Comparison of ENCODE assay signal across 16 mouse cellular contexts in genomic region chr17:33754656-33755055, GRCm38 (mm10). TPM values are rescaled to one million over a fixed set of nuclear protein-coding genes. Genes with fewer than 3 reads are reported as not detected.
A peak's percentile ranks its signal among the peaks of the same experiment; 100 is the strongest.
DNase-seq lines count a peak whose midpoint lies in the region; ATAC-seq and TF ChIP-seq lines count a peak whose summit lies in the region.
"Had no signal": no experiment of that assay in that cellular context is flagged by ENCODE, and none has a peak within 500 bp of the region (broad histone marks: within the 10 kb centered on the region; RNA-seq: fewer than 3 reads in every experiment).

No protein-coding gene starts in this region.

- no peaks in the 10 kb centered on the region for H3K9me3 ChIP-seq in hindbrain, postnatal 0 days (ENCODE audit: low read length)
- H3K9me3 ChIP-seq in hindbrain, embryonic 14.5 days (ENCODE audit: control insufficient read depth, low read length), result no peaks in the 10 kb centered on the region
- no peaks in the 10 kb centered on the region for H3K9me3 ChIP-seq in midbrain, embryonic 14.5 days (ENCODE audit: control insufficient read depth, low read length)
- no peaks in the 10 kb centered on the region for H3K9me3 ChIP-seq in midbrain, embryonic 10.5 days (replicated peaks)
- H3K9me3 ChIP-seq in ES-E14 (ENCODE audit: control insufficient read depth, insufficient read depth, low read depth, low read length), result no peaks in the 10 kb centered on the region
- no peaks in the 10 kb centered on the region for H3K9me3 ChIP-seq in stomach, postnatal 0 days (ENCODE audit: control insufficient read depth, low read length)
- H3K9me3 ChIP-seq: forebrain, embryonic 10.5 days; hindbrain, embryonic 15.5 days; limb, embryonic 10.5 days; liver, embryonic 15.5 days; neural tube, embryonic 12.5 days had no signal

- no peak overlapping the region for H3K4me3 ChIP-seq in hindbrain, postnatal 0 days (ENCODE audit: low read length)
- H3K4me3 ChIP-seq in hindbrain, embryonic 14.5 days (replicated peaks; ENCODE audit: low read length), result no peak overlapping the region
- H3K4me3 ChIP-seq in midbrain, embryonic 14.5 days (replicated peaks; ENCODE audit: low read depth, low read length), result no peak overlapping the region
- H3K4me3 ChIP-seq in midbrain, embryonic 10.5 days, result no peak overlapping the region
- no peak overlapping the region for H3K4me3 ChIP-seq in ES-E14 (ENCODE audit: insufficient read depth in 1 of 2, low read depth in 1 of 2, low read length in 2 of 2, poor library complexity in 1 of 2, severe bottlenecking in 1 of 2)
- H3K4me3 ChIP-seq in stomach, postnatal 0 days (ENCODE audit: low read depth, low read length), result no peak overlapping the region
- H3K4me3 ChIP-seq: forebrain, embryonic 10.5 days; hindbrain, embryonic 15.5 days; limb, embryonic 10.5 days; liver, embryonic 15.5 days; neural tube, embryonic 12.5 days had no signal

- peak; percentile 24; the same call in 1 of the 2 replicates for TF ChIP-seq CTCF in hindbrain, postnatal 0 days (IDR thresholded peaks at IDR 0.05; ENCODE audit: low read depth)
- peak; percentile 22; the same call in 1 of the 2 replicates for TF ChIP-seq CTCF in stomach, postnatal 0 days (IDR thresholded peaks at IDR 0.05; ENCODE audit: low read depth)

- no peak for ATAC-seq in hindbrain, postnatal 0 days
- ATAC-seq in hindbrain, embryonic 14.5 days (ENCODE audit: low FRiP score), result no peak
- ATAC-seq in midbrain, embryonic 14.5 days (ENCODE audit: low FRiP score, low TSS enrichment), result no peak
- ATAC-seq in stomach, postnatal 0 days (ENCODE audit: low FRiP score, low TSS enrichment), result no peak

- no peak overlapping the region for H3K27ac ChIP-seq in hindbrain, postnatal 0 days
- H3K27ac ChIP-seq in hindbrain, embryonic 14.5 days, result no peak overlapping the region
- H3K27ac ChIP-seq in midbrain, embryonic 14.5 days (replicated peaks; ENCODE audit: low read depth, low read length), result no peak overlapping the region
- no peak overlapping the region for H3K27ac ChIP-seq in midbrain, embryonic 10.5 days (replicated peaks)
- H3K27ac ChIP-seq in ES-E14 (ENCODE audit: insufficient read depth, low read depth, low read length, poor library complexity, severe bottlenecking), result no peak overlapping the region
- no peak overlapping the region for H3K27ac ChIP-seq in stomach, postnatal 0 days (replicated peaks)
- H3K27ac ChIP-seq: forebrain, embryonic 10.5 days; limb, embryonic 10.5 days; macrophage; neural tube, embryonic 12.5 days had no signal

- DNase-seq in hindbrain, postnatal 0 days (ENCODE audit: low spot score), result no peak
- DNase-seq in hindbrain, embryonic 14.5 days (ENCODE audit: low spot score), result no peak
- DNase-seq in midbrain, embryonic 14.5 days, result no peak
- DNase-seq in midbrain, embryonic 10.5 days (ENCODE audit: low spot score), result no peak
- peak; percentile 24 for DNase-seq in ES-E14 (ENCODE audit: low read depth, low spot score)
- no peak for DNase-seq in stomach, postnatal 0 days (ENCODE audit: low spot score)
- no peak for DNase-seq in embryo, embryonic 9.5 days (ENCODE audit: extremely low spot score)
- DNase-seq: kidney, adult 8-10 months; kidney, postnatal 4 days; layer of hippocampus, postnatal 36 days had no signal

- 79% methylated on average over 1 of the region's 1 CpGs for WGBS in hindbrain, postnatal 0 days
- 56% methylated on average over 1 of the region's 1 CpGs for WGBS in hindbrain, embryonic 14.5 days
- WGBS in midbrain, embryonic 14.5 days, result 63% methylated on average over 1 of the region's 1 CpGs
- 77% methylated on average over 1 of the region's 1 CpGs for WGBS in midbrain, embryonic 10.5 days
- WGBS in stomach, postnatal 0 days, result 63% methylated on average over 1 of the region's 1 CpGs

- no peak overlapping the region for H3K4me2 ChIP-seq in hindbrain, postnatal 0 days (ENCODE audit: low read depth, low read length)
- H3K4me2 ChIP-seq in hindbrain, embryonic 14.5 days (replicated peaks), result no peak overlapping the region
- H3K4me2 ChIP-seq in midbrain, embryonic 14.5 days (ENCODE audit: low read length), result 0 out of 2 replicates have a peak overlapping the region, but pooled peaks have one; percentile 3
- H3K4me2 ChIP-seq in stomach, postnatal 0 days (replicated peaks; ENCODE audit: low read depth), result no peak overlapping the region
- H3K4me2 ChIP-seq: liver, embryonic 15.5 days had no signal

- 0 out of 2 replicates have a peak, but pooled peaks cover 5% of the 10 kb centered on the region for H3K36me3 ChIP-seq in hindbrain, postnatal 0 days (ENCODE audit: insufficient read depth, low read length)
- peaks cover 18% of the 10 kb centered on the region for H3K36me3 ChIP-seq in hindbrain, embryonic 14.5 days (replicated peaks; ENCODE audit: control insufficient read depth, insufficient read depth)
- H3K36me3 ChIP-seq in midbrain, embryonic 14.5 days (ENCODE audit: control insufficient read depth, insufficient read depth, low read length), result peaks cover 13% of the 10 kb centered on the region
- peaks cover 73% of the 10 kb centered on the region for H3K36me3 ChIP-seq in midbrain, embryonic 10.5 days
- H3K36me3 ChIP-seq in ES-E14 (ENCODE audit: control insufficient read depth, insufficient read depth, low read length, poor library complexity, severe bottlenecking), result no peaks in the 10 kb centered on the region; the same call in 1 of the 2 replicates
- peaks cover 4% of the 10 kb centered on the region; the same call in 1 of the 2 replicates for H3K36me3 ChIP-seq in stomach, postnatal 0 days (ENCODE audit: control insufficient read depth, insufficient read depth, low read length)
- H3K36me3 ChIP-seq: hindbrain, embryonic 15.5 days had no signal

- H3K9ac ChIP-seq in hindbrain, postnatal 0 days (replicated peaks; ENCODE audit: low read length), result no peak overlapping the region
- no peak overlapping the region for H3K9ac ChIP-seq in hindbrain, embryonic 14.5 days
- H3K9ac ChIP-seq in midbrain, embryonic 14.5 days (replicated peaks; ENCODE audit: low read length), result 0 out of 2 replicates have a peak overlapping the region, but pooled peaks have one; percentile 5
- H3K9ac ChIP-seq in ES-E14 (ENCODE audit: insufficient read depth, low read depth, low read length, poor library complexity, severe bottlenecking), result no peak overlapping the region
- no peak overlapping the region for H3K9ac ChIP-seq in stomach, postnatal 0 days (ENCODE audit: low read length)
- H3K9ac ChIP-seq: hindbrain, embryonic 15.5 days; liver, embryonic 15.5 days; neural tube, embryonic 12.5 days had no signal

- peaks cover 39% of the 10 kb centered on the region for H3K4me1 ChIP-seq in hindbrain, postnatal 0 days (ENCODE audit: insufficient read depth, low read length)
- peaks cover 47% of the 10 kb centered on the region for H3K4me1 ChIP-seq in hindbrain, embryonic 14.5 days (replicated peaks; ENCODE audit: control insufficient read depth, insufficient read depth, low read length)
- peaks cover 44% of the 10 kb centered on the region for H3K4me1 ChIP-seq in midbrain, embryonic 14.5 days (ENCODE audit: control insufficient read depth, insufficient read depth, low read length)
- peaks cover 45% of the 10 kb centered on the region for H3K4me1 ChIP-seq in midbrain, embryonic 10.5 days
- peaks cover 10 to 18% of the 10 kb centered on the region in 2 experiments; a peak in 2 of 4 replicates for H3K4me1 ChIP-seq in ES-E14 (ENCODE audit: control insufficient read depth in 2 of 2, insufficient read depth in 2 of 2, low read length in 2 of 2, poor library complexity in 1 of 2)
- peaks cover 10% of the 10 kb centered on the region for H3K4me1 ChIP-seq in stomach, postnatal 0 days (replicated peaks; ENCODE audit: control insufficient read depth, insufficient read depth)

- in situ Hi-C loops in ES-E14 (cut with MboI; ENCODE audit: low sequenced_read_pairs in 2 of 2, unreplicated experiment in 2 of 2), result no loop called here

- TF ChIP-seq EP300 in stomach, postnatal 0 days (optimal IDR thresholded peaks at IDR 0.05), result no peak

- H3K27me3 ChIP-seq in hindbrain, postnatal 0 days (ENCODE audit: insufficient read depth, low read length), result no peaks in the 10 kb centered on the region
- H3K27me3 ChIP-seq in hindbrain, embryonic 14.5 days (ENCODE audit: control insufficient read depth, insufficient read depth, low read length), result no peaks in the 10 kb centered on the region
- no peaks in the 10 kb centered on the region for H3K27me3 ChIP-seq in midbrain, embryonic 14.5 days (ENCODE audit: control insufficient read depth, insufficient read depth, low read length)
- no peaks in the 10 kb centered on the region for H3K27me3 ChIP-seq in midbrain, embryonic 10.5 days (ENCODE audit: low read depth, poor library complexity, severe bottlenecking)
- H3K27me3 ChIP-seq in stomach, postnatal 0 days (ENCODE audit: control insufficient read depth, insufficient read depth, low read length), result no peaks in the 10 kb centered on the region
- H3K27me3 ChIP-seq: hindbrain, embryonic 15.5 days; liver, embryonic 15.5 days; neural tube, embryonic 12.5 days had no signal

RNA-seq across cellular contexts. Expression of gene Rab11b, which starts 5.7 kb away (rescaled TPM):
- 123 and 163 TPM in 2 replicates for total RNA-seq in hindbrain, postnatal 0 days (2014; rRNA removed)
- 546 and 583 TPM in 2 replicates for polyA plus RNA-seq in hindbrain, postnatal 0 days (2015; fragmentation: Nextera tagmentation; extraction: Ambion mirVana)
- 370 and 430 TPM in 2 replicates for polyA plus RNA-seq in hindbrain, embryonic 14.5 days (2014; fragmentation: Nextera tagmentation; extraction: Ambion mirVana)
- polyA plus RNA-seq in midbrain, embryonic 14.5 days (2014; fragmentation: Nextera tagmentation; extraction: Ambion mirVana), result 417 and 541 TPM in 2 replicates
- 363 and 422 TPM in 2 replicates for polyA plus RNA-seq in midbrain, embryonic 10.5 days (2016; fragmentation: Nextera tagmentation; extraction: Ambion mirVana)
- 26.0 and 34.8 TPM in 2 replicates for total RNA-seq in ES-E14 (2012; rRNA removed)
- 164 TPM in 2 replicates for polyA plus RNA-seq in stomach, postnatal 0 days (2015; fragmentation: Nextera tagmentation; extraction: Ambion mirVana)

RNA-seq across cellular contexts. Expression of gene Angptl4, which starts 27.0 kb away (rescaled TPM):
- total RNA-seq in hindbrain, postnatal 0 days (2014; rRNA removed), result 24.0 and 24.7 TPM in 2 replicates
- polyA plus RNA-seq in hindbrain, postnatal 0 days (2015; fragmentation: Nextera tagmentation; extraction: Ambion mirVana), result 31.9 and 37.5 TPM in 2 replicates
- 19.1 and 25.1 TPM in 2 replicates for polyA plus RNA-seq in hindbrain, embryonic 14.5 days (2014; fragmentation: Nextera tagmentation; extraction: Ambion mirVana)
- polyA plus RNA-seq in midbrain, embryonic 14.5 days (2014; fragmentation: Nextera tagmentation; extraction: Ambion mirVana), result 8.0 and 18.4 TPM in 2 replicates
- 17.7 and 20.7 TPM in 2 replicates for polyA plus RNA-seq in midbrain, embryonic 10.5 days (2016; fragmentation: Nextera tagmentation; extraction: Ambion mirVana)
- total RNA-seq in ES-E14 (2012; rRNA removed), result 30.5 and 39.3 TPM in 2 replicates
- 31.3 and 42.4 TPM in 2 replicates for polyA plus RNA-seq in stomach, postnatal 0 days (2015; fragmentation: Nextera tagmentation; extraction: Ambion mirVana)

RNA-seq across cellular contexts. Expression of gene March2, which starts 36.2 kb away (rescaled TPM):
- total RNA-seq in hindbrain, postnatal 0 days (2014; rRNA removed), result 118 and 137 TPM in 2 replicates
- 73.8 and 77.1 TPM in 2 replicates for polyA plus RNA-seq in hindbrain, postnatal 0 days (2015; fragmentation: Nextera tagmentation; extraction: Ambion mirVana)
- 69.0 and 72.1 TPM in 2 replicates for polyA plus RNA-seq in hindbrain, embryonic 14.5 days (2014; fragmentation: Nextera tagmentation; extraction: Ambion mirVana)
- polyA plus RNA-seq in midbrain, embryonic 14.5 days (2014; fragmentation: Nextera tagmentation; extraction: Ambion mirVana), result 45.2 and 62.6 TPM in 2 replicates
- polyA plus RNA-seq in midbrain, embryonic 10.5 days (2016; fragmentation: Nextera tagmentation; extraction: Ambion mirVana), result 35.5 and 39.5 TPM in 2 replicates
- 14.3 and 17.4 TPM in 2 replicates for total RNA-seq in ES-E14 (2012; rRNA removed)
- polyA plus RNA-seq in stomach, postnatal 0 days (2015; fragmentation: Nextera tagmentation; extraction: Ambion mirVana), result 51.1 and 54.6 TPM in 2 replicates

RNA-seq across cellular contexts. Expression of gene Kank3, which starts 55.7 kb away (rescaled TPM):
- total RNA-seq in hindbrain, postnatal 0 days (2014; rRNA removed), result 33.5 and 57.2 TPM in 2 replicates
- polyA plus RNA-seq in hindbrain, postnatal 0 days (2015; fragmentation: Nextera tagmentation; extraction: Ambion mirVana), result 44.1 and 47.9 TPM in 2 replicates
- polyA plus RNA-seq in hindbrain, embryonic 14.5 days (2014; fragmentation: Nextera tagmentation; extraction: Ambion mirVana), result 44.7 and 47.7 TPM in 2 replicates
- 39.5 and 45.8 TPM in 2 replicates for polyA plus RNA-seq in midbrain, embryonic 14.5 days (2014; fragmentation: Nextera tagmentation; extraction: Ambion mirVana)
- polyA plus RNA-seq in midbrain, embryonic 10.5 days (2016; fragmentation: Nextera tagmentation; extraction: Ambion mirVana), result 24.6 and 29.4 TPM in 2 replicates
- 81.1 and 165 TPM in 2 replicates for total RNA-seq in ES-E14 (2012; rRNA removed)
- polyA plus RNA-seq in stomach, postnatal 0 days (2015; fragmentation: Nextera tagmentation; extraction: Ambion mirVana), result 17.1 and 20.3 TPM in 2 replicates
